Mouse (Mus musculus) embryonic facial prominence, embryonic 13.5 days (tissue): ENCODE measurements around the gene Tmem94. TPM values are rescaled to one million over a fixed set of nuclear protein-coding genes. Genes with fewer than 3 reads are reported as not detected.

ENCODE experiments used
- microRNA-seq: library from miRNA; unstranded; fragments of <30 nt; microRNA quantifications from one replicate; pipeline ENCODE4, GENCODE M21; 2016
- polyA plus RNA-seq: library from polyadenylated mRNA; unstranded; fragments of >200 nt; fragmentation: Nextera tagmentation; extraction: Ambion mirVana; gene quantifications from 2 replicates; pipeline ENCODE4 v1.2.1, GENCODE M21; 2015

Tmem94 gene
- polyA plus RNA-seq, 1 experiment from 2014 or later = 24.9 TPM

Small RNA genes lying within 50 kb of the gene (microRNA-seq; reads per million reads assigned to microRNA genes)
- 1.3 reads per million for gene Mir5621

Other genes starting within 250 kb of the Tmem94 start
- gene Sumo2, start 229.2 kb upstream of the Tmem94 start, polyA plus RNA-seq = 1,193 and 1,231 TPM in 2 replicates
- 180 and 186 TPM in 2 replicates for gene Nup85, start 201.0 kb upstream of the Tmem94 start, polyA plus RNA-seq
- gene Mrps7, start 161.5 kb upstream of the Tmem94 start, polyA plus RNA-seq = 92.8 and 95.6 TPM in 2 replicates
- 18.9 and 24.6 TPM in 2 replicates for gene Gga3, start 161.4 kb upstream of the Tmem94 start, polyA plus RNA-seq
- 20.2 and 20.6 TPM in 2 replicates for gene Mif4gd, start 152.5 kb upstream of the Tmem94 start, polyA plus RNA-seq
- gene Slc25a19, start 137.1 kb upstream of the Tmem94 start, polyA plus RNA-seq = 25.0 and 28.0 TPM in 2 replicates
- gene Grb2, start 56.8 kb upstream of the Tmem94 start, polyA plus RNA-seq = 77.7 and 108 TPM in 2 replicates
- 16.1 and 17.3 TPM in 2 replicates for gene Caskin2, start 48.2 kb downstream of the Tmem94 start, polyA plus RNA-seq
- 31.3 and 34.6 TPM in 2 replicates for gene Tsen54, start 49.3 kb downstream of the Tmem94 start, polyA plus RNA-seq
- 8.1 and 9.5 TPM in 2 replicates for gene Llgl2, start 58.6 kb downstream of the Tmem94 start, polyA plus RNA-seq
- gene Myo15b, start 93.0 kb downstream of the Tmem94 start, polyA plus RNA-seq = 0.67 and 1.0 TPM in 2 replicates
- 3.3 and 3.4 TPM in 2 replicates for gene Smim5, start 134.5 kb downstream of the Tmem94 start, polyA plus RNA-seq
- gene Smim6, start 146.6 kb downstream of the Tmem94 start, polyA plus RNA-seq = 1.1 and 1.2 TPM in 2 replicates
- gene Sap30bp, start 167.8 kb downstream of the Tmem94 start, polyA plus RNA-seq = 47.0 and 53.9 TPM in 2 replicates
- 22.9 and 24.9 TPM in 2 replicates for gene Recql5, start 168.0 kb downstream of the Tmem94 start, polyA plus RNA-seq
- gene Itgb4, start 209.3 kb downstream of the Tmem94 start, polyA plus RNA-seq = 11.2 and 11.6 TPM in 2 replicates
- gene Galk1, start 247.3 kb downstream of the Tmem94 start, polyA plus RNA-seq = 169 and 189 TPM in 2 replicates